Mouse (Mus musculus) embryonic fibroblast, embryonic 13.5 days (primary cell): ENCODE measurements around the gene Natd1.

Source experiments
- CTCF ChIP-seq: IDR thresholded peaks from 2 replicates; pipeline ENCODE4 v1.5.1; 2011; ENCODE audit warnings: mild to moderate bottlenecking, control low read depth, low read length, moderate library complexity, borderline replicate concordance; ENCODE audit not compliant: insufficient read depth
- POLR2A ChIP-seq: IDR thresholded peaks from 2 replicates; pipeline ENCODE4 v1.6.1; 2011; ENCODE audit warnings: low read depth, mild to moderate bottlenecking, control low read depth, low read length, moderate library complexity

- no peak for TF ChIP-seq CTCF
- TF ChIP-seq POLR2A: no peak
These were observed 8.4 kb upstream of the Natd1 start for GRCm38 (mm10) chr11:60922964-60923363.
